Mouse (Mus musculus): ENCODE data around the gene Dnpep. TPM values are rescaled to one million over a fixed set of nuclear protein-coding genes. Genes with fewer than 3 reads are reported as not detected.

The Dnpep gene
- total and polyA plus RNA-seq, 3 experiments = 35.9 to 59.3 TPM; not detected in 1

- Histone ChIP-seq H3K4me3 (ENCODE audit: control insufficient read depth in 1 of 2, insufficient read depth in 1 of 2, low read depth in 2 of 2, low read length in 2 of 2) (no peak overlapping the region), H3K79me2 (ENCODE audit: control insufficient read depth, insufficient read depth, low read length, poor library complexity) (no peaks in the 10 kb centered on the region), H3K27me3 (ENCODE audit: control insufficient read depth in 1 of 2, insufficient read depth in 2 of 2, low read length in 2 of 2) (no peaks in the 10 kb centered on the region), H3K4me1 (ENCODE audit: control insufficient read depth in 1 of 2, insufficient read depth in 2 of 2, low read length in 2 of 2) (peaks cover 3 to 4% of the 10 kb centered on the region in 2 experiments; a peak in 2 of 4 replicates), H3K36me3 (ENCODE audit: control insufficient read depth in 1 of 2, insufficient read depth in 2 of 2, low read length in 2 of 2) (no peaks in the 10 kb centered on the region; a peak in 2 of 4 replicates), H3K9me3 (replicated peaks; ENCODE audit: insufficient read depth, low read length) (no peaks in the 10 kb centered on the region), H3K9ac (ENCODE audit: control insufficient read depth, low read depth, low read length, poor library complexity, severe bottlenecking) (no peak overlapping the region), H3K27ac (ENCODE audit: control insufficient read depth, low read depth, low read length) (no peak overlapping the region)
- no peak for DNase-seq (ENCODE audit: low read depth, low spot score)
- TF ChIP-seq POLR2AphosphoS5 (IDR thresholded peaks at IDR 0.05; ENCODE audit: borderline replicate concordance, low read depth, low read length) = no peak
- no peak for TF ChIP-seq MYC (IDR thresholded peaks at IDR 0.05; ENCODE audit: low read depth, low read length)
- no peak for TF ChIP-seq NRF1 (IDR thresholded peaks at IDR 0.05; ENCODE audit: insufficient read depth, low read depth, low read length, poor library complexity, severe bottlenecking)
- TF ChIP-seq UBTF (IDR thresholded peaks at IDR 0.05; ENCODE audit: borderline replicate concordance, insufficient read depth, low read depth, low read length) = no peak
- no peak for TF ChIP-seq MAZ (IDR thresholded peaks at IDR 0.05; ENCODE audit: low read depth, low read length)
- no peak for TF ChIP-seq ZKSCAN1 (IDR thresholded peaks at IDR 0.05; ENCODE audit: low read depth, low read length)
- no peak for TF ChIP-seq POLR2AphosphoS2 (IDR thresholded peaks at IDR 0.05; ENCODE audit: low read length)
- TF ChIP-seq E2F4 (IDR thresholded peaks at IDR 0.05; ENCODE audit: borderline replicate concordance, low read depth, low read length) = no peak
- no peak for TF ChIP-seq ZNF384 (IDR thresholded peaks at IDR 0.05; ENCODE audit: low read depth, low read length)
- no peak for TF ChIP-seq MAX (IDR thresholded peaks at IDR 0.05; ENCODE audit: low read length)
- TF ChIP-seq SMC3 (IDR thresholded peaks at IDR 0.05; ENCODE audit: low read depth, low read length) = no peak
- TF ChIP-seq SIN3A (IDR thresholded peaks at IDR 0.05; ENCODE audit: low read length) = no peak
- TF ChIP-seq TBP (IDR thresholded peaks at IDR 0.05; ENCODE audit: low read depth, low read length) = no peak
- no peak for TF ChIP-seq ZMIZ1 (IDR thresholded peaks at IDR 0.05; ENCODE audit: low read depth, low read length)
- no peak for TF ChIP-seq TAL1 (IDR thresholded peaks at IDR 0.05; ENCODE audit: low read length)
- TF ChIP-seq GATA1 (IDR thresholded peaks at IDR 0.05; ENCODE audit: low read depth, low read length) = no peak
- no peak for TF ChIP-seq BHLHE40 (IDR thresholded peaks at IDR 0.05; ENCODE audit: borderline replicate concordance, low read depth, low read length)
These were observed 1.4 kb upstream of the Dnpep start for GRCm38 (mm10) chr1:75319166-75319565.

- H3K27me3 ChIP-seq (ENCODE audit: control insufficient read depth in 1 of 2, insufficient read depth in 2 of 2, low read length in 2 of 2) = no peaks in the 10 kb centered on the region
- no peaks in the 10 kb centered on the region; a peak in 2 of 4 replicates for H3K36me3 ChIP-seq (ENCODE audit: control insufficient read depth in 1 of 2, insufficient read depth in 2 of 2, low read length in 2 of 2)
- no peak overlapping the region for H3K9ac ChIP-seq (ENCODE audit: control insufficient read depth, low read depth, low read length, poor library complexity, severe bottlenecking)
- DNase-seq (ENCODE audit: low read depth, low spot score) = no peak
- no peak overlapping the region for H3K4me3 ChIP-seq (ENCODE audit: control insufficient read depth in 1 of 2, insufficient read depth in 1 of 2, low read depth in 2 of 2, low read length in 2 of 2)
- peaks cover 3 to 4% of the 10 kb centered on the region in 2 experiments; a peak in 2 of 4 replicates for H3K4me1 ChIP-seq (ENCODE audit: control insufficient read depth in 1 of 2, insufficient read depth in 2 of 2, low read length in 2 of 2)
- no peak for TF ChIP-seq TCF12 (IDR thresholded peaks at IDR 0.05; ENCODE audit: low read depth, low read length)
- no peak for TF ChIP-seq CHD1 (IDR thresholded peaks at IDR 0.05; ENCODE audit: low read depth, low read length)
- TF ChIP-seq MAFK (IDR thresholded peaks at IDR 0.05; ENCODE audit: borderline replicate concordance, low read depth, low read length) = no peak
- TF ChIP-seq TBP (IDR thresholded peaks at IDR 0.05; ENCODE audit: low read depth, low read length) = no peak
- no peak for TF ChIP-seq SMC3 (IDR thresholded peaks at IDR 0.05; ENCODE audit: low read depth, low read length)
- no peak for TF ChIP-seq MAX (IDR thresholded peaks at IDR 0.05; ENCODE audit: low read length)
- TF ChIP-seq ZNF384 (IDR thresholded peaks at IDR 0.05; ENCODE audit: low read depth, low read length) = no peak
- TF ChIP-seq E2F4 (IDR thresholded peaks at IDR 0.05; ENCODE audit: borderline replicate concordance, low read depth, low read length) = no peak
- TF ChIP-seq CTCF (IDR thresholded peaks at IDR 0.05 in 2 of 3, conservative IDR thresholded peaks at IDR 0.05 in 1 of 3; ENCODE audit: control insufficient read depth in 1 of 3, insufficient read depth in 1 of 3, low read depth in 2 of 3, low read length in 3 of 3, poor library complexity in 1 of 3, severe bottlenecking in 1 of 3) = no peak
- no peak for TF ChIP-seq UBTF (IDR thresholded peaks at IDR 0.05; ENCODE audit: borderline replicate concordance, insufficient read depth, low read depth, low read length)
- no peak overlapping the region for H3K27ac ChIP-seq (ENCODE audit: control insufficient read depth, low read depth, low read length)
- H3K9me3 ChIP-seq (replicated peaks; ENCODE audit: insufficient read depth, low read length) = no peaks in the 10 kb centered on the region
- no peaks in the 10 kb centered on the region for H3K79me2 ChIP-seq (ENCODE audit: control insufficient read depth, insufficient read depth, low read length, poor library complexity)
These were observed 946 bp upstream of the Dnpep start for GRCm38 (mm10) chr1:75318736-75319135.

Measured in MEL (cell line).